Mouse (Mus musculus): ENCODE results near the gene Eif4g3. TPM values are rescaled to one million over a fixed set of nuclear protein-coding genes. Genes with fewer than 3 reads are reported as not detected.
A peak's percentile ranks its signal among the peaks of the same experiment; 100 is the strongest.

The Eif4g3 gene
- polyA plus RNA-seq, 1 experiment from 2014 or later: 38.9 TPM

DNA sequence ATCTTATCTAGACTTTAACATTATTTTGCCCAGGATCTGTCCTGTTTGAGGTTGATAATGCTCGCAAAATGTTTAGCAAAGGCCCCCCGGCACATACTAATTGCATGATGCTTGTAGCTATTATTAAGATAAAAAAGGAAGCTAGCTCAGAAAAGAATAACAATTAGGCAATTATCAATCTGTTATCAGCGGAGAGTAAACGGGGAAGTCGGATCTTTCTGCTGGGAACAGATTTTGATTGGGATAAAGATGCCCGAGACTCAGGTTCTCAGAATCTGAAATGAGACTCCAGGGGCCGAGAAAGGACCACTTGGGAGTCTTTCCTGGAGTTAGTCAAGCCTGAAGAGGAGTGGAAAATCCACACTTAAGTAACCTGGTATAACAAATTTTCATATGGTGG lies 1.6 kb upstream of the Eif4g3 start:
- Histone ChIP-seq H3K9ac (no peak overlapping the region), H3K4me1 (peaks cover 21% of the 10 kb centered on the region), H3K27ac (no peak overlapping the region), H3K4me2 (no peak overlapping the region), H3K36me3 (peaks cover 3% of the 10 kb centered on the region), H3K27me3 (peaks cover 27% of the 10 kb centered on the region), H3K4me3 (no peak overlapping the region), H3K9me3 (no peaks in the 10 kb centered on the region)
- WGBS: 59% methylated on average over 7 of the region's 7 CpGs
- no peak for ATAC-seq (ENCODE audit: insufficient number of reproducible peaks, insufficient read depth, low FRiP score, low TSS enrichment, low read depth)

GRCm38 (mm10) chr4:137993291-137993758 lies 503 bp downstream of the Eif4g3 start:
- peak; percentile 87 for ATAC-seq (ENCODE audit: insufficient number of reproducible peaks, insufficient read depth, low FRiP score, low TSS enrichment, low read depth)
- Histone ChIP-seq H3K4me2 (peak overlapping the region; percentile 86), H3K36me3 (peaks cover 18% of the 10 kb centered on the region), H3K4me3 (peak overlapping the region; percentile 95), H3K27me3 (peaks cover 24% of the 10 kb centered on the region), H3K9ac (peak overlapping the region; percentile 98), H3K4me1 (peaks cover 29% of the 10 kb centered on the region), H3K27ac (peak overlapping the region; percentile 95), H3K9me3 (no peaks in the 10 kb centered on the region)
- WGBS: under 1% methylated on average over 46 of the region's 59 CpGs

GRCm38 (mm10) chr4:137993821-137994561 lies 1.2 kb downstream of the Eif4g3 start:
- peak overlapping the region; percentile 95 for H3K4me3 ChIP-seq
- H3K9ac ChIP-seq: peak overlapping the region; percentile 98
- peak overlapping the region; percentile 86 for H3K4me2 ChIP-seq
- no peak for ATAC-seq (ENCODE audit: insufficient number of reproducible peaks, insufficient read depth, low FRiP score, low TSS enrichment, low read depth)
- WGBS: 1% methylated on average over 48 of the region's 60 CpGs
- H3K27ac ChIP-seq: peak overlapping the region; percentile 95
- H3K36me3 ChIP-seq: peaks cover 25% of the 10 kb centered on the region
- H3K9me3 ChIP-seq: no peaks in the 10 kb centered on the region
- peaks cover 22% of the 10 kb centered on the region for H3K27me3 ChIP-seq
- peaks cover 29% of the 10 kb centered on the region for H3K4me1 ChIP-seq

DNA sequence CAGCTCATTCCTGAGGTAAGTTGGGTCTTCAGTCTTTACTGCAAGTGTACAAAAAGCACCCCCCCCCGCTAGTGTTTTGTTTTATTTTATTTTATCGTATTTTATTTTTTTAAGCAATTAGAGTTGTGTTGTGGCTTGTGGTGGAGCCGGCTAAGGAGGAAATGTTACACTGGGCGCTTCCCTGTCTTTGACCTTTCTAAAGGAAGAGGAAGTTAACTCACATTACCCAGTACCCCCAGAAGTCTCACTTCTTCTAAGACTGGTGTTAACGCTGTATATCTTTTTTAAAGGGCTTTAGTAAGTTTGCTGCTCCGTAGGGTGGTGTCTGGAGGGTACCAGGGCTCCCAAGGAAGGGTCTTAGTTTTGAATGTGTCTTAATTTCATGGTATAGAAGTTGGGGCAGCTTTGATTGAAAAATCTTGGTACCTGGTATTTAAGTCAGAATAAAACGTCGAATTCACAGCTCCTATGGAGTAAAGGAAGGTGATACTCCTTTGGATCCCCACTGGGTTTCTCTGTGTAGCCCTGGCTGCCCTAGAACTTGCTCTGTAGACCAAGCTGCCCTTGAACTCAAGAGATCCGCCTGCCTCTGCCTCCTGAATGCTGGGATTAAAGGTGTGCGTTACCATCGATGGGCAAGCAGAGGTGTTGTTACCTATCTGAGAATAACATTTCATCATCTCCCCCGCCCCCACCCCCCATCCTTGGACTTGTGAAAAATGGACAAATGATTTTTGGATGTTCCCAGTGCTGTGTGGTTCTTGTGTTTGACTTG lies 1.9 kb downstream of the Eif4g3 start:
- Histone ChIP-seq H3K9me3 (no peaks in the 10 kb centered on the region), H3K27ac (no peak overlapping the region), H3K9ac (peak overlapping the region; percentile 98), H3K36me3 (peaks cover 33% of the 10 kb centered on the region), H3K4me3 (peak overlapping the region; percentile 95), H3K27me3 (peaks cover 22% of the 10 kb centered on the region), H3K4me2 (peak overlapping the region; percentile 86), H3K4me1 (peaks cover 29% of the 10 kb centered on the region)
- no peak for ATAC-seq (ENCODE audit: insufficient number of reproducible peaks, insufficient read depth, low FRiP score, low TSS enrichment, low read depth)
- 42% methylated on average over 12 of the region's 12 CpGs for WGBS

- Histone ChIP-seq H3K4me2 (peak overlapping the region; percentile 86), H3K27me3 (peaks cover 22% of the 10 kb centered on the region), H3K4me1 (peaks cover 31% of the 10 kb centered on the region), H3K4me3 (peak overlapping the region; percentile 95), H3K9me3 (no peaks in the 10 kb centered on the region), H3K27ac (no peak overlapping the region), H3K36me3 (peaks cover 33% of the 10 kb centered on the region), H3K9ac (peak overlapping the region; percentile 98)
- no peak for ATAC-seq (ENCODE audit: insufficient number of reproducible peaks, insufficient read depth, low FRiP score, low TSS enrichment, low read depth)
- WGBS: 79% methylated on average over 12 of the region's 12 CpGs
Measured at GRCm38 (mm10) chr4:137995399-137995798, 2.6 kb downstream of the Eif4g3 start.

DNA sequence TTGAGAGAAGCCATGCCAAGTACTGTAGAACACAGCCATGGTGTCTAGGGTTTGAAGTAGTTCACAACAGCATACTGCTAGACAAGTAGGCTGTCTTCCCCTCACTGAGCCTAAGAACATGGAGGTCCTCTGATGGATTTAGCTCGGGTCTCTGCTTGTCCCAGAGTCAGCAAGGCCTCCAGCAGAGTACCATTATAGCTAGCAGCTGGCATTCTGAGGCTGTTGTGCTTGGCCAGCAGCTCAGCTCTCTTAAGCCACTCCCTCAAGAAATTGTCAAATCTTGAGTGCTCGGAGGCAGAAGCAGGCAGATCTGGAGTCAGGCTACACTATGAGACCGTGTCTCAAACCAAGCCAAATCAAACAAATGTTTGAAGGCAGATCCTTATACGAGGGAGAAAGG lies 5.4 kb downstream of the Eif4g3 start:
- 80% methylated on average over 4 of the region's 4 CpGs for WGBS
- H3K4me3 ChIP-seq: no peak overlapping the region
- no peak overlapping the region for H3K27ac ChIP-seq
- no peak overlapping the region for H3K4me2 ChIP-seq
- ATAC-seq (ENCODE audit: insufficient number of reproducible peaks, insufficient read depth, low FRiP score, low TSS enrichment, low read depth): no peak
- H3K9ac ChIP-seq: no peak overlapping the region
- no peaks in the 10 kb centered on the region for H3K9me3 ChIP-seq
- H3K27me3 ChIP-seq: no peaks in the 10 kb centered on the region
- peaks cover 37% of the 10 kb centered on the region for H3K4me1 ChIP-seq
- peaks cover 42% of the 10 kb centered on the region for H3K36me3 ChIP-seq

DNA sequence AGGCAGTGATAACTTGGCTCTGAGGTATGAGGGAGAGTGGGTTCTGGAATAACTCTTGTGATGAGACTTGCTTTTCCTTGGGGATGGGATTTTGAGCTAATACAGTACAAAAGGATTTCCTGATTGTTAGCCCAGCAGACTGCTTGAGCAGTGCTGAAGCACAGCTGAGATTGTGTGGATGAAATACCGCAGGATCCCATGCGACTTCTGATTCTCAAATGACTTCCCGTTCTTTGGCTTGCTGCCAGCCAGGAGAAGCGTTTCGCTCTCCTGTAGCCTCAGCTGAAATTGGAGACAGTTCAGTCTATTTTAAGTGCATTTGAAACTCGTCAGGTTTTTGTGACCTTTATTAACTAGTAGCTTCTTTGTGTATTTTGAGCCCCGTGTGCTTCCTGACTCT lies 7.9 kb downstream of the Eif4g3 start:
- no peak for ATAC-seq (ENCODE audit: insufficient number of reproducible peaks, insufficient read depth, low FRiP score, low TSS enrichment, low read depth)
- Histone ChIP-seq H3K27ac (no peak overlapping the region), H3K9ac (no peak overlapping the region)

GRCm38 (mm10) chr4:138003909-138004610 lies 11.2 kb downstream of the Eif4g3 start:
- Histone ChIP-seq H3K27me3 (no peaks in the 10 kb centered on the region), H3K36me3 (peaks cover 58% of the 10 kb centered on the region), H3K4me3 (no peak overlapping the region), H3K4me1 (peaks cover 13% of the 10 kb centered on the region), H3K9me3 (no peaks in the 10 kb centered on the region), H3K27ac (no peak overlapping the region), H3K4me2 (no peak overlapping the region), H3K9ac (no peak overlapping the region)
- no peak for ATAC-seq (ENCODE audit: insufficient number of reproducible peaks, insufficient read depth, low FRiP score, low TSS enrichment, low read depth)
- WGBS: 91% methylated on average over 11 of the region's 11 CpGs

More for the DNA sequence above, 7.9 kb downstream of the Eif4g3 start:
- Histone ChIP-seq H3K4me2 (no peak overlapping the region), H3K4me3 (no peak overlapping the region), H3K36me3 (peaks cover 61% of the 10 kb centered on the region), H3K4me1 (peaks cover 26% of the 10 kb centered on the region), H3K27me3 (no peaks in the 10 kb centered on the region), H3K9me3 (no peaks in the 10 kb centered on the region)
- 12% methylated on average over 7 of the region's 7 CpGs for WGBS

- H3K36me3 ChIP-seq: peaks cover 68% of the 10 kb centered on the region
Measured at GRCm38 (mm10) chr4:138005781-138006180, 13.0 kb downstream of the Eif4g3 start.

DNA sequence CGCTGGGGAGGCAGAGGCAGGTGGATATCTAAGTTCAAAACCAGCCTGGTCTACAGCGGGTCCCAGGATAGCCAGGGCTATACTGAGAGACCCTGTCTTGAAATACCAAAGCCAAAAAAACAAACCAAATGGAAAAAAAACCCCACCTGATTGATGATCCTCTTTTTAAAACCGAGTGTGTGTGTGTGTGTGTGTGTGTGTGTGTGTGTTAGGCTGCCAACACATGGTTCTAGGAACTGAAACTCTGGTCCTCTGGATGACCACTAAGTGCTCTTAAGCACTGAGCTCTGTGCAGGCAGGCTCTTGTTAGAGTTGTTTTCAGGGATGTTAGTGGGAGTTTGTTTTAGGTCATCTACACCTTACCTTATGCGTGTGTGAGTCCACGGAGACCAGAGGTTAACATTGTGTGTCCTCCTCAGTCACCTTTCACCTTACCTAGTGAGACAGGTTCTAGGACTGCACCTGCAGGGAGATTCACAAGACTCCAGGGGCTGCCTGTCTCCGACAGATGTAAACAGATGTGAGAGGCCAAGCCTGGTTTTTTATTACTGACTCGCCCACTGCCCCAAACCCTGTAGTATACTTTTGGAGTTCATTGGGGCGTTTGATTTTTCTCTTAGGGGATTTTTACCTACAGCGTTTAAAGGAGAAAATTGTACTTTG lies 14.3 kb downstream of the Eif4g3 start:
- Histone ChIP-seq H3K4me2 (no peak overlapping the region), H3K27me3 (no peaks in the 10 kb centered on the region), H3K4me3 (no peak overlapping the region), H3K9ac (no peak overlapping the region), H3K36me3 (peaks cover 78% of the 10 kb centered on the region), H3K9me3 (no peaks in the 10 kb centered on the region), H3K27ac (no peak overlapping the region), H3K4me1 (no peaks in the 10 kb centered on the region)
- 86% methylated on average over 9 of the region's 9 CpGs for WGBS
- no peak for ATAC-seq (ENCODE audit: insufficient number of reproducible peaks, insufficient read depth, low FRiP score, low TSS enrichment, low read depth)

More at GRCm38 (mm10) chr4:138005781-138006180, 13.0 kb downstream of the Eif4g3 start:
- no peak overlapping the region for H3K4me3 ChIP-seq
- WGBS: 89% methylated on average over 1 of the region's 1 CpGs
- peaks cover 6% of the 10 kb centered on the region for H3K4me1 ChIP-seq
- H3K4me2 ChIP-seq: no peak overlapping the region
- H3K27ac ChIP-seq: no peak overlapping the region
- H3K27me3 ChIP-seq: no peaks in the 10 kb centered on the region
- no peak overlapping the region for H3K9ac ChIP-seq
- no peaks in the 10 kb centered on the region for H3K9me3 ChIP-seq
- no peak for ATAC-seq (ENCODE audit: insufficient number of reproducible peaks, insufficient read depth, low FRiP score, low TSS enrichment, low read depth)

DNA sequence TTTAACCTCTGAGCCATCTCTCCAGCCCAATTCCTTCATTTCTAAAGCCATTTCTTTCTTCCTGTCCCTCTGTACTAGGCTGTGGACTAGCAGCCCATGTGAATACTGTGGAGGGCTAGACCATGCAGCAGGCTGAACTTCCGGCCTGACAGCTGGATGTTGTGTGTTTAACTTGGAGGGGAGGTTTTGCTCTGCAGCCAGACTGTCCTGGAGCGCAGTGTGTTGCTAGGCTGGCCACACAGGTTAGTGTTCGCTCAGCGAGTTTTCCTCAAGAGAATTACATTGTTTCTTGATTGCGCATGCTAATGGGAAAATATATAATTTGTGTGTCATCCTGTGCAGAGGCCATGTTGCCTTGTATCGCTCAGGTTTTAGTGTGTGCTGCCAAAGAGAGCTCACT lies 15.8 kb downstream of the Eif4g3 start:
- no peak overlapping the region for H3K27ac ChIP-seq
- no peak for ATAC-seq (ENCODE audit: insufficient number of reproducible peaks, insufficient read depth, low FRiP score, low TSS enrichment, low read depth)
- H3K4me2 ChIP-seq: no peak overlapping the region
- H3K9me3 ChIP-seq: no peaks in the 10 kb centered on the region
- no peaks in the 10 kb centered on the region for H3K4me1 ChIP-seq
- H3K27me3 ChIP-seq: no peaks in the 10 kb centered on the region
- H3K36me3 ChIP-seq: peaks cover 80% of the 10 kb centered on the region
- 93% methylated on average over 6 of the region's 6 CpGs for WGBS
- H3K4me3 ChIP-seq: no peak overlapping the region
- H3K9ac ChIP-seq: no peak overlapping the region
